Comparison of ENCODE assay signal across 27 mouse cellular contexts in genomic region chr4:105525135-105525534, GRCm38 (mm10).
DNase-seq lines count a peak whose midpoint lies in the region; ATAC-seq and TF ChIP-seq lines count a peak whose summit lies in the region.
"Had no signal": no experiment of that assay in that cellular context is flagged by ENCODE, and none has a peak within 500 bp of the region (broad histone marks: within the 10 kb centered on the region; RNA-seq: fewer than 3 reads in every experiment).

No protein-coding gene starts in this region.

- WGBS in heart, postnatal 0 days: 36% methylated on average over 2 of the region's 2 CpGs
- WGBS in heart, embryonic 10.5 days: 57% methylated on average over 2 of the region's 2 CpGs
- WGBS in lung, embryonic 16.5 days: 31% methylated on average over 2 of the region's 2 CpGs
- 35% methylated on average over 2 of the region's 2 CpGs for WGBS in stomach, postnatal 0 days
- 54% methylated on average over 2 of the region's 2 CpGs for WGBS in liver, embryonic 11.5 days

- no peak overlapping the region for H3K27ac ChIP-seq in heart, postnatal 0 days (ENCODE audit: low read depth)
- H3K27ac ChIP-seq in heart, embryonic 10.5 days: no peak overlapping the region
- no peak overlapping the region for H3K27ac ChIP-seq in lung, embryonic 16.5 days (ENCODE audit: low read length)
- no peak overlapping the region for H3K27ac ChIP-seq in stomach, postnatal 0 days (replicated peaks)
- no peak overlapping the region for H3K27ac ChIP-seq in liver, embryonic 11.5 days (ENCODE audit: low read depth, low read length)
- H3K27ac ChIP-seq: embryonic facial prominence, embryonic 12.5 days; embryonic facial prominence, embryonic 15.5 days; forebrain, embryonic 15.5 days; heart, embryonic 15.5 days; hindbrain, embryonic 14.5 days; hindbrain, postnatal 0 days had no signal

- no peaks in the 10 kb centered on the region for H3K4me1 ChIP-seq in heart, postnatal 0 days (ENCODE audit: control insufficient read depth, insufficient read depth)
- H3K4me1 ChIP-seq in heart, embryonic 10.5 days: no peaks in the 10 kb centered on the region
- no peaks in the 10 kb centered on the region for H3K4me1 ChIP-seq in lung, embryonic 16.5 days (replicated peaks; ENCODE audit: control insufficient read depth, insufficient read depth, low read length)
- no peaks in the 10 kb centered on the region for H3K4me1 ChIP-seq in stomach, postnatal 0 days (replicated peaks; ENCODE audit: control insufficient read depth, insufficient read depth)
- no peaks in the 10 kb centered on the region for H3K4me1 ChIP-seq in liver, embryonic 11.5 days (replicated peaks; ENCODE audit: control insufficient read depth, insufficient read depth, low read length)
- H3K4me1 ChIP-seq: embryonic facial prominence, embryonic 12.5 days; embryonic facial prominence, embryonic 15.5 days; forebrain, embryonic 15.5 days; heart, embryonic 12.5 days; heart, embryonic 15.5 days had no signal

- H3K27me3 ChIP-seq in heart, postnatal 0 days (ENCODE audit: control insufficient read depth, insufficient read depth, low read length): no peaks in the 10 kb centered on the region
- no peaks in the 10 kb centered on the region for H3K27me3 ChIP-seq in heart, embryonic 10.5 days (ENCODE audit: insufficient read depth, poor library complexity, severe bottlenecking)
- H3K27me3 ChIP-seq in lung, embryonic 16.5 days (ENCODE audit: control insufficient read depth, insufficient read depth, low read depth, low read length): no peaks in the 10 kb centered on the region
- H3K27me3 ChIP-seq in stomach, postnatal 0 days (ENCODE audit: control insufficient read depth, insufficient read depth, low read length): no peaks in the 10 kb centered on the region
- no peaks in the 10 kb centered on the region for H3K27me3 ChIP-seq in liver, embryonic 11.5 days (replicated peaks; ENCODE audit: control insufficient read depth, insufficient read depth, low read length)
- H3K27me3 ChIP-seq: embryonic facial prominence, embryonic 12.5 days; embryonic facial prominence, embryonic 15.5 days; forebrain, embryonic 15.5 days; heart, embryonic 12.5 days; heart, embryonic 15.5 days had no signal

- no peaks in the 10 kb centered on the region for H3K9me3 ChIP-seq in heart, postnatal 0 days (replicated peaks; ENCODE audit: control insufficient read depth, low read length)
- no peaks in the 10 kb centered on the region for H3K9me3 ChIP-seq in heart, embryonic 10.5 days
- H3K9me3 ChIP-seq in lung, embryonic 16.5 days (ENCODE audit: control insufficient read depth, low read length): no peaks in the 10 kb centered on the region
- H3K9me3 ChIP-seq in stomach, postnatal 0 days (ENCODE audit: control insufficient read depth, low read length): no peaks in the 10 kb centered on the region
- no peaks in the 10 kb centered on the region for H3K9me3 ChIP-seq in liver, embryonic 11.5 days (ENCODE audit: control insufficient read depth, low read length)
- H3K9me3 ChIP-seq: embryonic facial prominence, embryonic 12.5 days; embryonic facial prominence, embryonic 15.5 days; forebrain, embryonic 15.5 days; heart, embryonic 12.5 days; heart, embryonic 15.5 days had no signal

- no peaks in the 10 kb centered on the region for H3K36me3 ChIP-seq in heart, postnatal 0 days (replicated peaks; ENCODE audit: control insufficient read depth, insufficient read depth, low read length)
- no peaks in the 10 kb centered on the region for H3K36me3 ChIP-seq in heart, embryonic 10.5 days
- H3K36me3 ChIP-seq in lung, embryonic 16.5 days (ENCODE audit: control insufficient read depth, insufficient read depth, low read length): no peaks in the 10 kb centered on the region
- no peaks in the 10 kb centered on the region for H3K36me3 ChIP-seq in stomach, postnatal 0 days (ENCODE audit: control insufficient read depth, insufficient read depth, low read length)
- no peaks in the 10 kb centered on the region for H3K36me3 ChIP-seq in liver, embryonic 11.5 days (ENCODE audit: control insufficient read depth, insufficient read depth, low read length)
- H3K36me3 ChIP-seq: embryonic facial prominence, embryonic 12.5 days; embryonic facial prominence, embryonic 15.5 days; forebrain, embryonic 15.5 days; heart, embryonic 12.5 days; heart, embryonic 15.5 days had no signal

- no peak for TF ChIP-seq EP300 in heart, postnatal 0 days (IDR thresholded peaks at IDR 0.05; ENCODE audit: low read depth)
- TF ChIP-seq EP300 in stomach, postnatal 0 days (optimal IDR thresholded peaks at IDR 0.05): no peak

- no peak for ATAC-seq in heart, postnatal 0 days (ENCODE audit: insufficient read depth, low read depth)
- 0 out of 2 replicates have a peak, but pooled peaks have one; percentile 43 for ATAC-seq in lung, embryonic 16.5 days (ENCODE audit: low read depth)
- ATAC-seq in stomach, postnatal 0 days (ENCODE audit: low FRiP score, low TSS enrichment): peak; percentile 65; the same call in 1 of the 2 replicates
- no peak for ATAC-seq in liver, embryonic 11.5 days (replicated peaks; ENCODE audit: low FRiP score)
- ATAC-seq: activated CD4-positive, CD25-positive, alpha-beta regulatory T cell, adult 4 months; CD4-positive, CD25-positive, alpha-beta regulatory T cell, adult 4 months; forebrain, embryonic 15.5 days; hindbrain, postnatal 0 days; inflammation-experienced regulatory T-cells, adult 6 months had no signal

- peak; percentile 44 for DNase-seq in heart, postnatal 0 days (ENCODE audit: low spot score)
- DNase-seq in heart, embryonic 10.5 days (ENCODE audit: low spot score): no peak
- DNase-seq in lung, postnatal 14 days: no peak
- DNase-seq in NIH3T3 (ENCODE audit: low read depth): peak; percentile 25
- no peak for DNase-seq in stomach, postnatal 0 days (ENCODE audit: low spot score)
- DNase-seq in liver, embryonic 11.5 days (ENCODE audit: low spot score): no peak
- DNase-seq: adrenal gland, adult 8-10 months; adrenal gland, postnatal 36 days; cerebellum, adult 11 months; cerebellum, adult 2 months; cerebellum, adult 9-11 months; cerebellum, postnatal 25 days; gastrocnemius, postnatal 10 days; heart, adult 11 months; heart, postnatal 14 days; heart, postnatal 4 days had no signal

- H3K4me2 ChIP-seq in heart, postnatal 0 days (ENCODE audit: low read depth, low read length): no peak overlapping the region
- no peak overlapping the region for H3K4me2 ChIP-seq in lung, embryonic 16.5 days (ENCODE audit: low read depth, low read length)
- H3K4me2 ChIP-seq in stomach, postnatal 0 days (replicated peaks; ENCODE audit: low read depth): no peak overlapping the region
- H3K4me2 ChIP-seq in liver, embryonic 11.5 days: no peak overlapping the region
- H3K4me2 ChIP-seq: embryonic facial prominence, embryonic 12.5 days; embryonic facial prominence, embryonic 15.5 days; forebrain, embryonic 15.5 days; heart, embryonic 12.5 days; heart, embryonic 15.5 days; hindbrain, embryonic 14.5 days had no signal

- no peak for TF ChIP-seq CTCF in heart, postnatal 0 days (IDR thresholded peaks at IDR 0.05; ENCODE audit: low read depth)
- TF ChIP-seq CTCF in stomach, postnatal 0 days (IDR thresholded peaks at IDR 0.05; ENCODE audit: low read depth): no peak

- no peak overlapping the region for H3K4me3 ChIP-seq in heart, postnatal 0 days (ENCODE audit: low read depth, low read length)
- H3K4me3 ChIP-seq in heart, embryonic 10.5 days: no peak overlapping the region
- no peak overlapping the region for H3K4me3 ChIP-seq in lung, embryonic 16.5 days (ENCODE audit: low read length)
- H3K4me3 ChIP-seq in stomach, postnatal 0 days (ENCODE audit: low read depth, low read length): no peak overlapping the region
- no peak overlapping the region for H3K4me3 ChIP-seq in liver, embryonic 11.5 days (ENCODE audit: low read depth, low read length)
- H3K4me3 ChIP-seq: embryonic facial prominence, embryonic 12.5 days; embryonic facial prominence, embryonic 15.5 days; forebrain, embryonic 15.5 days; heart, embryonic 12.5 days; heart, embryonic 15.5 days had no signal

- no peak overlapping the region for H3K9ac ChIP-seq in heart, postnatal 0 days (replicated peaks; ENCODE audit: low read depth, low read length)
- H3K9ac ChIP-seq in lung, embryonic 16.5 days (ENCODE audit: low read length): no peak overlapping the region
- H3K9ac ChIP-seq in stomach, postnatal 0 days (ENCODE audit: low read length): no peak overlapping the region
- H3K9ac ChIP-seq in liver, embryonic 11.5 days (ENCODE audit: low read depth, low read length): no peak overlapping the region
- H3K9ac ChIP-seq: embryonic facial prominence, embryonic 12.5 days; embryonic facial prominence, embryonic 15.5 days; forebrain, embryonic 15.5 days; heart, embryonic 12.5 days; heart, embryonic 15.5 days; hindbrain, embryonic 14.5 days had no signal

Comparison
In these comparisons a context has a peak if more than half of its experiments do, and no peak if none do; other contexts are left out.
1. DNase-seq: peak in heart, postnatal 0 days (single experiment) and NIH3T3 (single experiment); none in heart, embryonic 10.5 days (single experiment), lung, postnatal 14 days (single experiment), stomach, postnatal 0 days (single experiment) and liver, embryonic 11.5 days (single experiment).
2. ATAC-seq: peak in lung, embryonic 16.5 days (single experiment) and stomach, postnatal 0 days (single experiment); none in heart, postnatal 0 days (single experiment) and liver, embryonic 11.5 days (single experiment).